Mouse (Mus musculus) cortical plate, adult 2 months (tissue): ENCODE data around the gene Tsc22d4. TPM values are rescaled to one million over a fixed set of nuclear protein-coding genes. Genes with fewer than 3 reads are reported as not detected.
"Not testable (repeated sequence)": the region's sequence is repeated elsewhere in the genome, so short reads cannot be mapped to it uniquely, and the experiment has no call there.

Experiments
- H3K27ac ChIP-seq: fragments of 200-500 bp; 2 replicates; pipeline ENCODE4 v1.5.1; 2012; ENCODE audit warnings: low read length, control low read depth, inconsistent platforms; ENCODE audit not compliant: insufficient read depth
- H3K4me1 ChIP-seq: fragments of 200-500 bp; 2 replicates; pipeline ENCODE4 v1.6.1; 2011; ENCODE audit warnings: low read length; ENCODE audit not compliant: control insufficient read depth, insufficient read depth
- H3K4me3 ChIP-seq: fragments of 200-500 bp; 2 replicates; pipeline ENCODE4 v1.5.1; 2011; ENCODE audit warnings: mild to moderate bottlenecking, low read length, control low read depth; ENCODE audit not compliant: insufficient read depth
- CTCF ChIP-seq: fragments of 200-500 bp; IDR thresholded peaks from 2 replicates; pipeline ENCODE4 v1.5.1; 2011; ENCODE audit warnings: mild to moderate bottlenecking, control low read depth, low read length; ENCODE audit not compliant: insufficient read depth; ENCODE audit errors: extremely low read depth
- POLR2A ChIP-seq: fragments of 200-500 bp; IDR thresholded peaks from 2 replicates; pipeline ENCODE4 v1.6.1; 2011; ENCODE audit warnings: mild to moderate bottlenecking, low read length, control low read depth; ENCODE audit not compliant: insufficient read depth; ENCODE audit errors: extremely low read depth
- polyA plus RNA-seq: library from polyadenylated mRNA; depleted of rRNA; stranded (reverse); fragments of >200 nt; gene quantifications from 2 replicates; pipeline ENCODE4 v1.2.3, GENCODE M21; 2012; rRNA removed

The Tsc22d4 gene
- polyA plus RNA-seq, result 365 and 366 TPM in 2 replicates

DNA sequence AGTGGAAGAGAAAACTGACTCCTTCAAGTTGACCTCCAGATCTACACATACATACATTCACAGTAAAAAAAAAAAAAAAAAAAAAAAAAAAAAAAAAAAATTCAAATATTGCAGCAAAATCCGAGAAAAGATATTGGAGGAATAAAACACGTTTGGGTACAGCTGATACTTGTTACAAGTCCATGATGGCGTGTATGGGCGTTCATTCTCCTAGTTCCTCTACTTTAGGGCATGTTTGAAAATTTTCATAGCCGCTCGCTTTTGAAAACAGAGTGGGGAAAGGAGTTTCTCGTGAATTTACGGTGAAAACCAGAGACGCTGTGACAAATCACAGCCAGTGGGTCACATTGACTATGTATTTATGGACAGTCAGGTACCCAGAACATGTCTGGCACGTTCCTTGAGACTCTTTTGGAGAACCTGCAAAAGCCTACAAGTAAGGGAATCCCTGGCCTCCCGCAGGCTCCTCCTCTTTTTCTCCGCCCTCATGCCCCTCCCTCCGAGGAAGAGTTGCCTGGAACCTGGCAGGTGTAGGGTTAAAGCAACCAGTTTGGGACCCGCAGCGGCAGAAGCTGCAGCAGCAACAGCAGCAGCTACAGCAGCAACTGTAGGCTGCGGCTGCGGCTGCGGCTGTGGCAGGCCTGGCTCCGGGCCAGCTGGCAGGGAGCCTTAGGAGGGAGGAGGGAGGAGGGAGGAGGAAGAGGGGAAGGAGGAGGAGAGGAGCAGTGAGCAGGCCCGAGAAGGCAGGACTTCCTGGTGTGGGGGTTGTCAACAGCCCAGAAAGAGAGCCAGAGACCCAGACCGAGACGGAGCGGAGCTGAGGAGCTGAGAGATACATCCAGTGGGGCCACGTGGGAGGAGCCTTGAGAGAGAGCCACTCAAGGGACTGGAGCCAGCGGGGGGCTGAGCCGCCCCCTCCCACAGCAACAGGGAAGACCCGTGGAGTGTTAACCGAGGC lies at the start of gene Tsc22d4:
Gene Tsc22d4, plus strand, starts transcription at position 517 of the 958 bp plus-strand sequence.
- H3K27ac ChIP-seq, result peak within 1 kb of the TSS; percentile 42; the same call in 1 of the 2 replicates
- TF ChIP-seq POLR2A (peak; percentile 78; the same call in 1 of the 2 replicates), CTCF (no peak)
- H3K4me1 ChIP-seq, result no peaks in the 10 kb centered on the region
- peak within 1 kb of the TSS; percentile 56 for H3K4me3 ChIP-seq

- no peak for TF ChIP-seq CTCF
- TF ChIP-seq POLR2A, result no peak
- Histone ChIP-seq H3K4me1 (no peaks in the 10 kb centered on the region), H3K27ac (no peak overlapping the region), H3K4me3 (no peak overlapping the region)
Measured at GRCm38 (mm10) chr5:137695930-137696329, 49.6 kb upstream of the Tsc22d4 start.

- TF ChIP-seq POLR2A, result no peak
- H3K4me3 ChIP-seq, result no peak overlapping the region
- no peak overlapping the region for H3K27ac ChIP-seq
- no peaks in the 10 kb centered on the region for H3K4me1 ChIP-seq
Measured at GRCm38 (mm10) chr5:137699080-137699479, 46.5 kb upstream of the Tsc22d4 start.

GRCm38 (mm10) chr5:137699850-137700249 lies 45.7 kb upstream of the Tsc22d4 start:
- H3K4me3 ChIP-seq, result no peak overlapping the region
- TF ChIP-seq CTCF, result no peak
- no peak for TF ChIP-seq POLR2A
- no peak overlapping the region for H3K27ac ChIP-seq
- no peaks in the 10 kb centered on the region for H3K4me1 ChIP-seq

DNA sequence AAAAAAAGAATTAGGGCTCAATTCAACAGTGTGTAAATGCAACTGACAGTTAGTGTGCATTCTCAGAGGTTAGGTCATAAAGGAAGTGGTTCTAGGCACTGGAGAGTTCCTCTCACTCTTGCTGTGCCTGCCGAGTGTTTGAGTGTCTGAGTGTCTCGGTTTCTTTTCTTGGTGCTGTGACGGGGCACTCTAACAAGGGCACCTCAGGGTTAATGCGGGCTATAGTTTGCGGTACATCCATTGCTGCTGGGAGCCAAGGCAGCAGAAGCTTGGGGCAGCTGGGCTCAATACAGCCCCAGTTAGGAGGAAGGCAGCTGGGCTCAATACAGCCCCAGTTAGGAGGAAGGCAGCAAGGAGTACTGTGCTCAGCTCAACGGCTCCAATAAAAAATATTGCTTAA lies 40.3 kb upstream of the Tsc22d4 start:
- Histone ChIP-seq H3K4me1 (no peaks in the 10 kb centered on the region), H3K27ac (no peak overlapping the region), H3K4me3 (no peak overlapping the region)
- TF ChIP-seq CTCF, result no peak
- no peak for TF ChIP-seq POLR2A

- Histone ChIP-seq H3K4me3 (no peak overlapping the region), H3K4me1 (no peaks in the 10 kb centered on the region), H3K27ac (no peak overlapping the region)
- TF ChIP-seq POLR2A, result no peak
- no peak for TF ChIP-seq CTCF
Measured at GRCm38 (mm10) chr5:137706913-137707633, 38.5 kb upstream of the Tsc22d4 start.

- no peak overlapping the region for H3K4me3 ChIP-seq
- TF ChIP-seq CTCF (no peak), POLR2A (no peak)
- H3K27ac ChIP-seq, result no peak overlapping the region
- H3K4me1 ChIP-seq, result no peaks in the 10 kb centered on the region
Measured at GRCm38 (mm10) chr5:137713454-137713853, 32.1 kb upstream of the Tsc22d4 start.

- no peak overlapping the region for H3K27ac ChIP-seq
- H3K4me3 ChIP-seq, result no peak overlapping the region
- H3K4me1 ChIP-seq, result no peaks in the 10 kb centered on the region
- TF ChIP-seq CTCF, result no peak
- TF ChIP-seq POLR2A, result no peak
Measured at GRCm38 (mm10) chr5:137715685-137716084, 29.8 kb upstream of the Tsc22d4 start.

DNA sequence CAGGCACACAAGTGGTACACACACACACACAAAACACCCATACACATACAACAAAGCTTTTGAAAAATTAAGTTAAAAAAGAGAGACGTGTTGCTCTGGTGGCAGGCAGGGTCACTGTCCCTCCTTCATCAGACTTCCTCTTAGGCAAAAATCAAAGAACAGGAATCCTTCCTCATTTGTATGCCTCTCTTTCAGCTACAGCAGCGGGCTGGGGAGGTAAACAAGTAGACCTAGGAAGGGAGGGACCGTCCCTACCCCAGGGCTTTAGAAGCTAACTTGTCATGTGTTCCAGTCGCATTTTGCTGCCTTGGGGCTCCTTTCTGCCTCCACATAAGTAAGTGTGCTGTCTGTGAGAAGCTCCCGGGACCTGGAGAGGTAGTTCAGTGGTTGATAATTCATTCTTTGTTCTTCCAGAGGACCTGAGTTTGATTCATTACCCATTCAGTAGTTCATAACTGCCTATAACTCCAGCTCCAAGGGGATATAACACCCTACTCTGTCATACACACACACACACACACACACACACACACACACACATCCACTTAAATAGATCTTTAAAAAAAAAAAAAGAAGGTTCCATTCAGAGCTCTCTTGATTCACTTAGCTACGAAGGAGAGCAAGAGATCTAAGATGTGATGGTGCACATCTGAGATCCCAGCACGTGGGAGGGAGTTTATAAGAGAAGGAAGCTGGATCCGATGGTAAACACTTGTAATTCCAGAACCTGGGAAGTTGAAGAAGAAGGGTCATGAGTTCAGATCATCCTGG lies 27.3 kb upstream of the Tsc22d4 start:
- no peaks in the 10 kb centered on the region for H3K4me1 ChIP-seq
- no peak overlapping the region for H3K4me3 ChIP-seq
- H3K27ac ChIP-seq, result no peak overlapping the region
- no peak for TF ChIP-seq CTCF
- no peak for TF ChIP-seq POLR2A

DNA sequence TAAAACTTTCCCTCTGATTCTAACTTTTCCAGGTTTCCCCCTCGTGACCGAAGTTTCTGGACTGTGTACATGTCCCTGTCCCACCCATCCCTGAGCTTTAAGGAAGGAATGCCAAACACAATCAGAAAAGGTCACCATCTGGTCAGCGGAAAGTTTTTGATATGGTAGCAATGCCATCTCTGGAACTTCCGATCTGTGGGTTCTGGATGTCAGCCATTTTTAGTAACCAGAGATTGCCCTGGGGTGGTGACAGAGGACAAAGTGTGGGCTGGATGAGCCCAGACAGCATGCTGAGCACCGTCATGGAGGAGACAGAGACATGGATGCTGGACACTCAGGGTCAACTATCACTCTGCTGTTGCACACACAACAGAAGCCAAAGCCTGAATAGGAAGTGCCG lies 26.4 kb upstream of the Tsc22d4 start:
- Histone ChIP-seq H3K27ac (no peak overlapping the region), H3K4me1 (no peaks in the 10 kb centered on the region), H3K4me3 (no peak overlapping the region)
- TF ChIP-seq CTCF (no peak), POLR2A (no peak)

DNA sequence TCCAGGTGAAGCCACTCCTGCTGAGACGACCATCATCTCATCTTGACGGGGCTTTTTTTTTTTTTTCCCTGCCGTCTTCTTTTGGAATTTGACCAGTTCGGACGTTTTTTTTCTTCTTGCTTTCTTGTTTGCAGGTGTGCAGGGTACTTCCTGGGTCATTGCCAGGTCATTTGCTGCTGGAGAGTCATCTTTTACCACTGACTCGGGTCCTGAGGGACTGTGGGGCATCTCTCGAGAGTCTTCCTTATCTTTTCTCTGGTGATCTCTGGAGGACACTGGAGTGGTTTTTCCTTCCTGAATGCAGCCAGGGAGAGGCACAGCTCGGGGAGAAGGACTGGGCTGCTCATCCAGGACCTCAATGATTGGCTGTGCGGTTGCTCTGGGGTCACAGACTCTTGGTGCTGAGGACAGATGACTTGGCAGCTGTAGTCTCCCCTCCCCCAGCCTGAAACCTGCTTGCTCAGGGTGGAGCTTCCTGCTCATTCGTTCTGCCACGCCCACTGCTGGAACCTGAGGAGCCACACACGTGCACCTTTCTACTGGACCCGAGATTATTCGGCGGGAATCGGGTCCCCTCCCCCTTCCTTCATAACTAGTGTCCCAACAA lies 24.9 kb upstream of the Tsc22d4 start:
- not testable (repeated sequence) for H3K27ac ChIP-seq, H3K4me3 ChIP-seq, H3K4me1 ChIP-seq
